Mouse (Mus musculus) E14TG2a.4 (cell line): ENCODE results near the gene Mmd.

ENCODE experiments used
- CTCF ChIP-seq: conservative IDR thresholded peaks from 2 replicates; pipeline ENCODE4 v1.5.1; 2014; ENCODE audit warnings: low read length
- NANOG ChIP-seq: IDR thresholded peaks from 2 replicates; pipeline ENCODE4 v1.6.1; 2014; ENCODE audit warnings: borderline replicate concordance, low read length, mixed read lengths
- POU5F1 ChIP-seq: IDR thresholded peaks from 2 replicates; pipeline ENCODE4 v1.6.1; 2014; ENCODE audit warnings: low read length, borderline replicate concordance

GRCm38 (mm10) chr11:90200826-90201225 lies 48.4 kb upstream of the Mmd start:
- TF ChIP-seq CTCF, result no peak
- TF ChIP-seq NANOG, result no peak
- no peak for TF ChIP-seq POU5F1
